Mouse (Mus musculus): ENCODE results near the gene Abhd14a.
A peak's percentile ranks its signal among the peaks of the same experiment; 100 is the strongest.

Gene Abhd14a

DNA sequence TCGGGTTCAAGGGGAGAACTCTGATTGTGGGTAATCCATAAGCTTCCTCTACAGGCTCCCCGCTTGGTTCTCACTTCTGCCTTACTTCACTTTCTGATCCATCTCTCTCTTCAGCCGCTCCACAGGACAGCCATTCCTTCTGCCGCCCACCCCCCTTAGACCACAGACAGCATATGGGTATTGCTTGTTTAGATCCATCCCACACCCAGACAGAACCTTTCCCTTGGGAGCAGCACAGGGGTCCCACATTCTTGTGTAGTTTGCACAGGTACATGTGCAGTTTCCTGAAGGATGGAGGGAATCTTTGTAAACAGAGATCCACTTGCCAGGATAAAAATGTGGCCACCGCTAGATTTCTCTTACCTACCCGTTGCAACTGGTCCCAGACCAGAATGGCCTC, 4.9 kb upstream of the Abhd14a start:
- no peak for DNase-seq

DNA sequence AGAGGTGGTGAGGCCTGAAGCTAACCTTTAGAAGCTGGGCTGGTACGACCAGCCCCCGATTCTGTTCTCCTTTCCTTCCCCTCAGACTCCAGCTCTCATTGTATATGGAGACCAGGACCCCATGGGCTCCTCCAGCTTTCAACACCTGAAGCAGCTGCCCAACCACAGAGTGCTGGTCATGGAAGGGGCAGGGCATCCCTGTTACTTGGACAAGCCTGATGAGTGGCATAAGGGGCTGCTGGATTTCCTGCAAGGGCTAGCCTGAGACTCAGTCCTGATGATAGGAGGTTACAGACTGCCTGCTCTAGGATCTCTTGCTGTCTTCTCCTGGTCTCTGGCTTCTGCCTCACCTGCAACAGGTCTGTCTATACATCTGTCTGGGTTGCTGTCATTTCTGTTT, 4.4 kb upstream of the Abhd14a start:
- DNase-seq: no peak

DNA sequence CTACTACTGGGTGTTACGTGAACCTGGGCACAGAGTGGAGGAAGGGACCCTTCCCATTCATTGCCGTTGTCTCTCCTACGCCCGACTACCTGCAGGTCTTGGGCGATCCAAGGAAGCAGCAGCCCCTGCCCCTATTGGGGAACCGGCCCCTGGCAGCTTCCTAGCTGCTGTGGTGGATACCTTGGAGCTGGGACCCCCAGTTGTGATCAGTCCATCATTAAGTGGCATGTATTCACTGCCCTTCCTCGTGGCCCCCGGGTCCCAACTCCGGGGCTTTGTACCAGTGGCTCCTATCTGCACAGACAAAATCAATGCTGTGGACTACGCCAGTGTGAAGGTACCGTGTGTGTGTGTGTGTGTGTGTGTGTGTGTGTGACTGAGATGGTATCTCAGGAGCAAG, 3.8 kb upstream of the Abhd14a start:
- no peak for DNase-seq

DNA sequence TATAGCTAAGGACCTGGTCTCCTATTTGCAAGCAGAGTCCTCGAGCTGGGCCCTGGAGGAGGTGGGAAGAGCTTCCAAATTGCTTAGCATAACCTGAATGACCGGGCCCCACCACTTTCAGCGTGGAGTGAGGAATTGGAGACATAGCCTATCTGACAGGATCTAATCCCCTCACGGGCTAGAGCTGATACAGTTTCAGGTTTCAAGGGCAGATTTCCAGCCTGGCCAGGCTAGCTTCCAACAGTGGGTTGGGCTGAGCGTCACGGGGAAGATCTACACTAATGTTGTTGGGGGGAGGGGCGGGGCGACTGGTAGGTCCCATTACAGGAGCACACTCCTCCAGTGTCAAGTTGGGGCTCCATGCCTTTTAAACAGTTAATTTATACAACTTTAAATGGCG, 3.2 kb upstream of the Abhd14a start:
- DNase-seq: peak; percentile 85 to 89

DNA sequence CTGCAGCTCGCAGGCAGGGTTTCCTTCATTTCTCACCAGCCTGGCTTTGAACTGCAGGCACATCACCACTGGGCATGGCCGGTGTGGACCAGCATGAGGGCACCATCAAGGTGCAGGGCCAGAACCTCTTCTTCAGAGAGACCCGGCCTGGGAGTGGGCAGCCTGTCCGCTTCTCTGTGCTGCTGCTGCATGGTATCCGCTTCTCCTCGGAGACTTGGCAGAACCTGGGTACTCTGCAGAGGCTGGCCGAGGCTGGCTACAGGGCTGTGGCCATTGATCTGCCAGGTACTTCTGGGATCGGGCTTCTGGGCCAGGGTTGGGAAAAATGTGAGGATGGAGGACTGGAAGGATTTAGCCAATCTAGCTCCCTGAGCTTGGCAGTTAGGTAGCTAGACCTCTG, 2.5 kb upstream of the Abhd14a start:
- no peak for DNase-seq

DNA sequence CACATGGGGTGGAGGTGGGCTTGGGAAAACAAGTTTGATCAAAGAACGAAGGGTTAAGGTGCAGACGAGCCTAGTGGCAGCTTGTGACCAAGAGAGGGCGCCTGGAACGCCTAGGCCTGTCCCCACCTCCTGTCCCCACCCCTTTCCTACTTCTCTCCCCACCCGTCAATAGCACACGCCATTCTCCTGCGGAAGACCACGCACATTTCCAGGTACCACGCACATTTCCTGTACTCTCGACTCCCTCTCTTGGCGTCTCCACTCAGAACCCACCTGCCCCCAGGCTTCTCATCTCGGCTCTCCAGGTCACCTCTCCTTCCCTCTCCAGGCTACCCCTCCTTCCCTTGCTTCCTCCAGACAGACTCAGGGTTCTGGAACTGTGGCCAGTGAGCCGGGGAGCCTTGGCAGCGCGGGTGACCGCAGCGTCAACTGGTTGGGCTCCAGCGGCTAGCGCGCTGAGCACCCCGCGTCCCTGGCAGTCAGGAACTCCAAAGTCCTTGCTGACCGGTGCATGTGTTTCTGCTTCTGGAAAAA, 1.1 kb upstream of the Abhd14a start:
- DNase-seq: peak; percentile 79 to 88

DNA sequence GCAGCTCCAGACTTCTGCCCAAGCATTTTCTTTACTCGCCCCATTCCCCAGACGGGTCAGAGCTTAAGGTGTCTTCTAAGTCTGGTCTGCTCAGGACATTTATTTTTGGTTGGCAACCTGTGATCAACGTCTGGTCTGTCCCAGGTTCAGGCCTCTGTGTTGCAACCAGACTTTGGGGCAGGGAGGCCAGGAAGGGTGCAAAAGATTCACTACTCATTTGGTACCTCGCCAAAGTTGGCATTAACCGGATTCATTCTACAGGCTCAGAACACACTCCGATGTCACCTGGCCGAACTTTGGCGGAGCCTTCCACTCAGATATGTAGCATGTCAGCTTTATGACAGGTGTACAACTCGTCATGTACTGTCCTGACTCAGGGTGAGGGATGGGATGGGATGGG, 473 bp upstream of the Abhd14a start:
- DNase-seq: no peak

DNA sequence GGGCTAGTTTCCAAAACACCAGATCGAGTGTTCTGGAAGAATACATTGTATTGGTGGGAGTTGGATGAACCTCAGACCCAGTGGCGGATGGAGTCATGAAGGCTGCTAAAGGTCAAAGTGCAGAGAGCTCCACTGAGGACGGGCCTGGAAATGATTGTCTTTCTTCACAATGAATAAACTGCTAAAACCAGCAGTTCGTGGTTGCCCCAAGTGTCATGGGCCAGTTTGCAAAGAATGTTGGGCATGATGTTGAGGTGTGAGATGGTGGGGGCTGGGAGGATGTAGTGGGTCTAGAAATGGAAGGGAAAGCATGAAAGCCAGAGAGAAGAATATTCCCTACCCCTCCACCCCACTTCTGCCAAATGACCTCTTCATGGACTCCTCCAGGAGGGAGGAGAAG, 2.6 kb downstream of the Abhd14a start:
- no peak for DNase-seq

DNA sequence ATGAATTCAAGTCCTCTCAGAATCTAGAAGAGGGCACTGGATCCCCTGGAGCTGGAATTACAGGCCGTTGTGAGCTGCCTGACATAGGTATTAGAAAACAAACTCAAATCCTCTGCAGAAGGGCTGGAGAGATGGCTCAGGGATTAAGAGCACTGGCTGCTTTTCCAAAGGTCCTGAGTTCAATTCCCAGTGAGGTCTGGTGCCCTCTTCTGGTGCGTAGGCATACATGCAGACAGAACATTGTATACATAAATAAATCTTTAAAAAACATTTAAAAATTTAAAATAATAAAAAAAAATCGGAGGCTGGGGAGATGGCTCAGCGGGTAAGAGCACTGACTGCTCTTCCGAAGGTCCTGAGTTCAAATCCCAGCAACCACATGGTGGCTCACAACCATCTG, 4.8 kb downstream of the Abhd14a start:
- DNase-seq: no peak

DNA sequence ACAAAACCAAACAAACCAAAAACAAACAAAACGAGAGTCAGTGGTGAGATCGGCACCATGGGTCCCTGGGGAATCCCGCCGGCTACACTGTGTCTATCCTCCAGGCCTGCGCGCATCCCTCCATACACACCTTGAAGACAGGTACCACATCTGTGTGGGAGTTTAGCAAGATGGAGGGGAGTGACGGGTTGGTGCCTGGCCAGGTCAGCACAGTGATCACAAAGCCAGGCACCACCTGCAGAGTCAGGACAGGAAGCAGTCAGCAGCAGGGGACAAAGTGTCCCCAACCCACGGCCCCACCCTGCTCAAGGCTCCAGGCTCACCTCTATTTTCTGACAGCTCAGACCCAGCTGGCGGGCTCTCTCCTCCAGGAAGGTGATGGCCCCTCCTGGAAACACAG, 10.9 kb downstream of the Abhd14a start:
- DNase-seq: no peak

DNA sequence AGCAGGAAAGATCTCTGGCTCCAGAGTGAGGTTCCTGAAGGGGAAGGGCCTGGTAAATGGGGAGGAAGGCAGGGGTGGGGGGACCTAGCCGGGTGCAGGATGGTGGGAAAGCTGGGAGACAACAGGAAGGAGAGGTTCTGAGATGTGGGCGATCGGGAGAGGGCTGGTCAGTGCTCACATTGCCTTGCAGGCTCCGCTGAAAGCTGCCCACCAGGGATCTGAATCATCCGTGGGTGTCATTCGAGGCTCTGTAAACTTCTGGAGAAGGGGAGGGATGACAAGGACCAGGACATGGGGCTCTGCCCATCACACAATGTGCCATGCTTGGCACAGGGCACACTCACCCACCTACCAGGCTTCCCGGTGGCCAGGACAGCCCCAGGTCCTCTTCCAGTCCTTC, 14.1 kb downstream of the Abhd14a start:
- DNase-seq: no peak

DNA sequence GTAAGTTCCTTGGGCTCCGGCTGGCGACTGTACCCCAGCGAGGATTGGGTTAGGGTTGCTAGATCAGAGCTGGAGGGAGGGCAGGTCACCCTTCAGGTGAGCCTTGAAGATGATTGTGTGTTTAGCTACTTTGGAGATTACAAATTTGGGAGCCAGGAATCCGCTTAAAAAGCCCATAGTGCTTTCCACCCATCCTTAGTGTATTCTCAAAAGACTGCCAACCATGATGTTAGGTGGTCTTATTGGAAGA, 17.5 kb downstream of the Abhd14a start:
- DNase-seq: no peak

DNA sequence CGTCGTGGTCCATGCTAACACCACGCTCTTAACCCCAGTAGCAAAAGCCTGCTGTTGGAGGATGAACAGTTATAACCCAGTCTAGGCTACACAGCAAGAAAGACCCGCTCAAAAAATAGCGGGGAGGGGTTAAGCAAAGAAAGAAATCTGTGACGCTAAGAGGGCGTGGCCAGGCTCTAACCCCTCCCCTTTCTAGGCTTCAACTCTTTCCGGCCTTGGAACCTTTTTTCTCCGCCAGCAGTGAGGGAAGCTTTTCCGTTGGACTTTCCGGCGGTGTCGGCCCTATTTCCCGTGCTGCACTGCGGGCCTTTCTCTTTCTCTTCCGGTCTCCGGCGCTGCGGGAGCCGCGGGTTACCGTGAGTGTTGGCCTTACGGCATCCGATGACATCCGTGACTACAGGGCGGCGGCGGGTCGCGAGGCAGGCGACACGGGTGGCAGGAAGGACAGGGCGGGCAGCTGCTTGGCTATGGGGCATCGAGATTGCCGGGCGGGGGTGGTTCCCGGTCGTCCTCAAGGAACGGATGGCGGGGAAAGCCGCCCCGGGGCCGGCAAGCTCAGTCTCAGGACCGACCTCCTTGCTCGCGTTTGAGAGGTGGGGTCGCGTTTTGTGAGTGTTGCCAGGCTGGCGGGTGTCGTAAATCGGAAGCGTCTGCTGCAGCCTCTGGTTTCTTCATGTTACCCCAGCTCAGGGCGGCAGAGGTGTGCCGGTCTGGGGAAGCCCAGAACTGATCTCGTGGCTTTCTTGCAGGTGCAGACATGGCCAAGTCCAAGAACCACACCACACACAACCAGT, 18.1 kb downstream of the Abhd14a start, which contains the start of gene Rpl29:
Rpl29 (plus strand) TSS at position 234 of the 794 bp plus-strand sequence.
- peak; percentile 97 for DNase-seq

DNA sequence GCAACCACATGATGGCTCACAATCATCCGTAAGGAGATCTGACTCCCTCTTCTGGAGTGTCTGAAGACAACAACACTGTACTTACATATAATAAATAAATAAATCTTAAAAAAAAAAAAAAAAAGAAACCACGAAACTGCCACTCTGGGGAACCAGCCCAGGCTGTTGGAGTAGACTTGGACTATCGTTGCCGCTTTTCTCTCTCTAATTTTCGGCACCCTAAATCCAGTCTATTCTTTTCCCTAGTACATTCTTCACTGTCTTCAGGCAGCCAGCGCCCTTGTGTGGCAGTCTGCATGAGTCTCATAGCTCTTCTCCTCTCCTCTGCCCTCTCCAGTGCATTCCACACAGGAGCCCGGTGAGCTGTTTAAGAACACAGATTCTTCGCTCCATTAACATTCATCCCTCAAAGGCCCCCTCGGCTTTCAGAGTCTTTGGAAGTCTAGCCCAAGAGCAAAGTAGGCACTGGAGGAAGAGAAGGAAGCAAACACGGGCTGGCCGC, 18.7 kb downstream of the Abhd14a start:
- DNase-seq: no peak

DNA sequence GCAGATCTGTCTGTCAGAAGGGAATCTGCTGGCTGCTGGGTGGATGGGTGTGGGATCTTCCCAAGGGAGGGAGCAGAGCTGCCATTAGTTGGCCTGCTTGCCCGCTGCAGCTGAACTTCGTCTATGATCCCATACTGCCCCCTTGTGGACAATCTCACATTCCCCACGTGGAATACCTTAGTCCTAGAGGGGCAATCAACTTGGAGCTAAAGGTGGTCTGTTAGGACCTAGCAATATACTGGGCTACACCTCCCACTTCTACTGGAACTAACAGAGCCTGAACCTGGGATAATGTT, 25.7 kb downstream of the Abhd14a start:
- DNase-seq: peak; percentile 86 to 92

DNA sequence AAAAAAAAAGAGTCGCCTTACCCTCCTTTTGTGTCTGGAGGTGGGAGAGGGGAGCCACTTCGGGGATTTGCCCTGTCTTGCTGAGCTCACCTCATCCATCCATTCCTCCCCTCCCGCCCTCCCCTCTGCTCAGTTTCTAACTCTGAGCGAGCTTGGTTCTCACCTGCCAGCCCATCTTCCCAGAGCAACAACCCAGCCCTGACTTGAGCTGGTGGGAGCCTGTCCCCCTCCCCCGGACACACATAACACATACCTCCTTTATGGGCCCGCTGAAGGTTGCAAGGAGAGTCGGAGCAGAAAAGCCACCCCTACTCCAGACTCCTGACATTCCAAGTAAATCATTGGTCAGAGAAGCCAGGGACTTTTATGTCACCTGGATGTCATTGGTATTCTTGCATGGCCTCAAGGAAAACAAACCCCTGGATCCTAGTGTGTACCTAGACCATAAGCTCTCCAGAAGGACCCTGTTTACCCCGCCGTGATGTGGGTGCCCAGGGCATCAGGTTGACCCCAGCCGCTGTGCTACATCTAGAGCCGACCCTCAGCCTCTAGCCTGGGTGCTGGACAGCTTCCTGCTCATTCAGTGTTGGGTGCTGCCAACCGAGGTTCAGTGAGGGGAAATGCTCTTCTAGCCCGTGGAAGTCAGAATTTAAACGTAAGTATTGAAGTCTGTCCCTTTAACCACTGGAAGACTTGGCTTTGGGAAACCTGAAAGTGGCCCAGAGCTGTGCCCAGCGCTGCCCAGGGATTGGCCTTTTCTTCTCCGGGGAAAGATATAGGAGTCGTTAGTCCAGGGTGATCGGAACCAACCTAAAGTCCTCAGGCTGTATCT, 26.2 kb downstream of the Abhd14a start:
- peak in 1 of 2 experiments; percentile 32 for DNase-seq

DNA sequence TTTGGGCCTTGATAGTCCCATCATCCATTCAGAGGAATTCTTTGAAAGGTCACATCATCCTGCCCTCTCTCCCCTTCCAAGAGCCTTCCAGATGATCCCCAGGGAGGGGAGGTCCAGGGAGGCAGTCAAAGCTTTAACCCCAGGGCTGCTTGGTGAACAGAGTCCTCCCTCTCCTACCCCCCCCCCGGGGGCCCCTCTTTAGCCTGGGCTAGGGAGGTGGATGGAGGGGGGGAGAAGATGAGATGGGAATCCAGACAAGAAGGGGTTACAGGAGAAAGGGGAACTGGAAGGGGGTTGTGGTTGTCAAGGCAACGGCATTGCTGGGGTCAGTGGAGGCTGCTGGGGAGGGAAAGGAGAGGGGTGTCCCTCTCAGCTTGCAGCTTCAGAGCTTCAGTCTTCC, 26.9 kb downstream of the Abhd14a start:
- peak in 1 of 2 experiments; percentile 25 for DNase-seq

DNA sequence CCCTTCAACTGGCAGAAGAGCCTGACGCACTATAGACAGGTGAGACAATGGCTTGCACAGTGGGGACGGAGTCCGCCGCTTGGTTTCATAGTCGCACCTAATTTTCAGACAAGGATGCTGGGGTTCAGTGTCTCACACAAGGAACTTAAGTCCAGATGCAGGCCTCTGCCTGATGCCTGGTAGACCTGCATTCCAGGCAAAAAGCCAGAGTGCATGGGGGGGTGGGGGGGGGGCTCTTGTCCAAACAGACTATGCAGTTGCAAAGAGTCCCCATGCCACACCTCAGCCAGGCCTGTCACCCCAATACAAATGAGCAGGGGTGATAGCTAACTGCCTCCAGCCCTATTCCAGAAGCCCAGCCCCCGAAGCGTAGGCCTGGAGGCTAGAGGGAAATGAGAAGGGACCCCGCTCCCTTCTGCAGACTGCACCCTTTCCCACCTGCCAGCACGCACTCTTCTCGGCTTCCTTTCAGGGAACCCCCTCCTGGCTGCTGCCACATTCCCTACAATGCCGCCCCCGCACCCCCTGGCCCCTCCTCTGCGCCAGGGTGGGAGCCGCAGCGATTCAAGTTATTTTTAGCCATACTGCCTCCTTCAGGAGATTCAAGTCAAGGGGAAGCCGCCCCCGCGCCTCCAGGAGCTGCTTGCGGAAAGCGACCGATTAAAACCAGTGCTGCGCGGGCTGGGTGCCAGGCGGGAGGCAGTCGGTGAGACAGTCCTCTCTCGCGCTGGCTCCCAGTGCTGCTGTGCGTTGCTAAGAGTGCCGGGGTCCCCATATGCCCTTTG, 29.4 kb downstream of the Abhd14a start:
- peak; percentile 90 to 94 for DNase-seq

DNA sequence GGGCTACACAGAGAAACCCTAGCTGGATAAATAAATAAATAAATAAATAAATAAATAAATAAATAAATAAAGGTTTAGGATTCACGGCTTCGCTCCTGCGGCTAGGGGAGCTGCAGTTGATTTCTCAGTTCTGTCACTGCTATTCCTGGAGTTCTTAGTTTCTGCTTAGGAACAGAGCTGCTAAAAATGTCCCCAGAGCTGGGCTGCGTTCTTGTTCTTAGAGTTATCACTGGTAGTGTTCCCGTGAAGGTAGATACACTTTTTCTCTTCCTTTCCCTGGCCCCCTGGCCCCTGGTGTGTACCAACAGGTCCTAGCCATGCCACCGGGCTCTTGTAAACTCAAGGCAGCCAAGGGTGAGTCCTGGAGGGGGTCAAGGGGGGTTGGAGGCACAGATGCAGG, 30.7 kb downstream of the Abhd14a start:
- DNase-seq: no peak

DNA sequence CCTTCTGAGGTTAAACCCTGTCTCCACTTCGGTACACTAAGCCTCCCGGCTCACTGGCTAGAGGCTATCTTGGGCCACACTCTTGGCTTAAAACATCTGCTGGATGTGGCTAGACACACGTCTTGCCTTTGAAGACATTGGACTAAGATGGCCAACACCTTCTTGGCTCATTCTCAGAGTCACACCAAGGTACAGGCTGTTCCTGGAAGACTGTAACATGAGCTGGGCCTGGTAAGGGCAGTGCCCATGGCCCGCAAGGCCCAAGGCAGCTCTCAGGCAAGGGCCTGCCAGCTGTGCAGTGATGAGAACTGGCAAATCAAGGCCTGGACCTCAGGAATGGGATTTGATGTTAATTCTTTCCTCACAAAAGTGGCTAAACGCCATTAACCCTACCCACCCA, 33.9 kb downstream of the Abhd14a start:
- no peak for DNase-seq

DNA sequence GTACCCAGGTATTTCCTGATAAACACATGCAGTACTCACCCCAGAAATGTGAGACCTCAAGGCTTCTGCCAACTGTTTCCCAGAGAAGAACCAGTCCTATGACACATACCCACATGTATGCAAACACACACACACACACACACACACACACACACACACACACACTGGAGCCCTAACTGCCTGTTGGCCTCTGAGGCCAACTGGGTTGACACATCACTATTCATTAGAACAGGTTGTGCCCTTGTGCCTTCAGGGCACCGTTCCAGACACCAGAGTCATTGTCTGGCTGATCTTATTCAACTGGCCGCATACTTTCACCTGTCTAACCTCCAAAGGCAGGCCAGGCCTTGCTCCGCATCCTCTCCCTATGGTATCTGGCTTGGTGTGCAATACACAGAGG, 35.3 kb downstream of the Abhd14a start:
- DNase-seq: no peak

DNA sequence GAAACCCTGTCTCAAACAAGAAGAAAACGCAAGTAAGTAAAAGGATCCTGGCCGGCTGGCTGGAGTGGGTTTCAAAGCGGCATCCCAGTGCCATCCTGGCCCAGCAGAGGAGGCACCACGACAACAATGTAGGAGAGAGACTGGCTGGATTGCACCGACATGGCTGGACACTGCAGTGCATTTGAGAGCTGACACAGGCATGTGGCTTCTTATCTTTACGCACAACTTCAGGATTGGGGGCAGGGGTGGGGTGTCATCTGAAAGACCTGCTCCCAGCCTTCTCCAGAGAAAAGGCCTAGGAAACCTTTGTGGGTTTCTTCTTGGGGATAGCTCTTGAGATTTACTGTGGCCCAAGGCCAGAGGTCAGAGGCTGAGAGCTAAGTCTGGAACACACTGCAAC, 35.7 kb downstream of the Abhd14a start:
- no peak for DNase-seq

DNA sequence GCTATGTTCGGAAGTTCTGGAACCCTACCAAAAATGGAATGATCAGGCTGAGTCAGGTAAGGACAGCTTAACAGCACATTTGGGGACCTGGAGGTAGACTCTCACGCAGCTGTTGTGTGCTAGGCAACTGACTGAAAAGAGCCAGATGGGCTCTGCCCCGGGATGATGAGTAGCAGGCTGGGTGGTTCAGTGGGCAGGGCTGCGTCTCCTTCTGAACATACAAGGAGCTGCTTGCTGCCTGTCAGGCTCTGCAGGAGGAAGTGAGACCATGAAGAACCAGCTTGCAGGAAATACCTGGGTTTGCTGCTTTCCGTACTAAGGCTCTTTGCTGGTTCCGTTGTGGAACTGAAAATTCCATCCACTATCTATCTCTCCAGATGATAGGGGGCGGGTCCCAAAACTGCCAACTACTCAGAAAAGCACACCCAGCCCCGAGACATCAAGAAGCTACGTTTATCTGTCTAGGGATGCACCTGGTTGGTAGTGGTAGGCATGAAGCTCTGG, 36.3 kb downstream of the Abhd14a start:
- DNase-seq: no peak
